In the genomic region with DNA sequence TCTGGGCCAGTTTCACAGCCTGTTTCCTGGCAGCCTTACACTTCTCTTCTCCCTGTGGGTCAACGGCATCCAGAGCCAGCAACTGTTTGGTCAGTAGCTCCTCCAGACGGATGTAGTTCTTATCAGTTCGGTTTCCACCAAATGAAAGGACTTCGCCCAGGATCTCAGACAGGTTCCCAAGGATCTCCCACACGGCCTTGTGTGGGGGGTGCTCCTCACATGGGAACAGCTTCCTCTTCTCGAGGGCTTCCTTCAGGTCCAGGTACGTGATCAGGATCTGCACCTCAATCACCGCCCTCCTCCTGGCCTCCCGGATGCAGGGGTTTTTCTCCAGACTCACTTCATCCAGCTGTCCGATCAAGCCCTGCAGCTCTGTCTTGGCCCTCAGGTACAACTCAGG, we compare ENCODE assay signal across 21 mouse cellular contexts.
"Had no signal": no experiment of that assay in that cellular context is flagged by ENCODE, and none has a peak within 500 bp of the region (broad histone marks: within the 10 kb centered on the region; RNA-seq: fewer than 3 reads in every experiment).

No protein-coding gene starts in this region.

- H3K4me3 ChIP-seq: hindbrain, embryonic 13.5 days; hindbrain, embryonic 15.5 days; kidney, embryonic 15.5 days; limb, embryonic 13.5 days; limb, embryonic 15.5 days; liver, embryonic 12.5 days had no signal

- DNase-seq: gastrocnemius, postnatal 10 days; gastrocnemius, postnatal 25 days; heart, postnatal 14 days; heart, postnatal 36 days; kidney, adult 11 months; kidney, adult 2 months; kidney, adult 9 months; kidney, postnatal 14 days; kidney, postnatal 36 days; layer of hippocampus, adult 9-11 months; layer of hippocampus, postnatal 36 days; left cerebral cortex, postnatal 4 days had no signal

- H3K27me3 ChIP-seq: hindbrain, embryonic 13.5 days; hindbrain, embryonic 15.5 days; kidney, embryonic 15.5 days; limb, embryonic 13.5 days; limb, embryonic 15.5 days; liver, embryonic 12.5 days had no signal

- H3K27ac ChIP-seq: hindbrain, embryonic 13.5 days; hindbrain, embryonic 15.5 days; hindbrain, postnatal 0 days; kidney, embryonic 15.5 days; kidney, postnatal 0 days; limb, embryonic 13.5 days; limb, embryonic 15.5 days; liver, embryonic 12.5 days; liver, embryonic 14.5 days had no signal
